Mouse (Mus musculus) E14TG2a.4 (cell line): ENCODE results near the gene Pde6h.

Experiments used
- H3K27me3 ChIP-seq: 2 replicates; pipeline ENCODE4 v1.6.1; 2014; ENCODE audit warnings: low read length, control low read depth; ENCODE audit not compliant: insufficient read depth
- H3K36me3 ChIP-seq: 2 replicates; pipeline ENCODE4 v1.6.1; 2014; ENCODE audit warnings: low read length, control low read depth; ENCODE audit not compliant: insufficient read depth
- H3K4me1 ChIP-seq: replicated peaks from 2 replicates; pipeline ENCODE4 v1.6.1; 2014; ENCODE audit warnings: low read depth, low read length, control low read depth
- H3K4me3 ChIP-seq: replicated peaks from 2 replicates; pipeline ENCODE4 v1.5.1; 2014; ENCODE audit warnings: mild to moderate bottlenecking, low read length
- H3K9me3 ChIP-seq: 2 replicates; pipeline ENCODE4 v1.6.1; 2014; ENCODE audit warnings: low read length, control low read depth
- CTCF ChIP-seq: conservative IDR thresholded peaks from 2 replicates; pipeline ENCODE4 v1.5.1; 2014; ENCODE audit warnings: low read length
- NANOG ChIP-seq: IDR thresholded peaks from 2 replicates; pipeline ENCODE4 v1.6.1; 2014; ENCODE audit warnings: borderline replicate concordance, low read length, mixed read lengths
- POU5F1 ChIP-seq: IDR thresholded peaks from 2 replicates; pipeline ENCODE4 v1.6.1; 2014; ENCODE audit warnings: low read length, borderline replicate concordance

Pde6h gene

DNA sequence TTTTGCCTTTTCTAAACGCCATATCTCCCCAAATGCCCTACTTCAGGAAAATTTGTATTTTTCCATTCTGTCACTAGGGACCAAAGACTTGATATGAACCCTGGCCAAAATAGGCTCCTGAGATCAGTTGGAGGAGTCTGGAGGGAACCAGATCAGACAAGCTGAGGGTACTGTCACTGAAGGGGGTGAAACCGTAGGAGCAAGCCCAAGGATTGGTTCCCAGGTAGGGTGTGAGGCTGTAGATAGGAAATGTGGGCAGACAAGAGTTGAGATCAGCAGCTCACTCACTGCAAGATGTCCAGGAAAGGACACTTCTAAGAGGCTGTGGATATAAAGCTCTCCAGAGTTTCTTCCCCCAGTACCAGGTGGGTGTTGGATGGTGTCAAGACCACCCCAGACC, 31.6 kb upstream of the Pde6h start:
- Histone ChIP-seq H3K36me3 (no peaks in the 10 kb centered on the region), H3K4me1 (peaks cover 4% of the 10 kb centered on the region), H3K9me3 (no peaks in the 10 kb centered on the region), H3K4me3 (no peak overlapping the region), H3K27me3 (no peaks in the 10 kb centered on the region)
- TF ChIP-seq POU5F1 (no peak), CTCF (no peak), NANOG (no peak)

DNA sequence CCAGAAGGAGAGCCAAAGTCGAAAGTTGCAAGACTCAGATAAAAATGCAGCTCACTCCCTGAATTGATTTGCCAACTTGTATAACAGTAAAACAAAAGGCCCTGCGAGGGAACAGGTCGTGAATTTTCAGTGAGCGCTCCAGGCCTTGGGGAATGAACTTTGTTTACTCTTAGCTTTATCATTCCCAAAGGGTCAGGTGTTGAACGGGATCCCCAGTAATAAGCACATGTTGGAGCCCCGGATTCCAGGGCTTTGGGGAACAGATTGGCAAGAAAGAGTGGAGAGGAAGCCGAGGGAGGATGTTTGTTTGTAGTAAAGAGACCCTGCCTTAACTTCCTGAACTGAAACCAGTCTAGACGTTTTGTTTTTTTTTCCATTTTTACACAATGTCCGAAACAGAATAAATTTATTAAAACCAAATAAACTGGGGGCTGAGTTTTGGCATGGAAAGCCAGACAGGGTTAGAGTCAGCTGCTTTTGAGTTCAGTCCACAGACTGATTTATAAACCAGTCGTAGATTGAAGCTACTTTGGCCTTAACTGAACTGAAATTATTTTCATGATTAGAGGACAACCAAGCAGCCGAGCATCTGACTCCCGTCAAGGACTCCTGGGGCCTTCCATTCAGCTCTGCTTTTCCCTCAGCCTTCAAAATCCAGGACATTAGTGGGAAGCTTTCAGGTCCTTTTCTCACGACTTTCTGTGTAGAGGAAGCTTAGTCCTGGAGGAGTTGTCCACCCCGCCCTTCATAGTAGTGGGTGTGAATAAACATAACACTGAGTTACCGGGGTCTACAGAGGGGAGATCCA, 28.9 kb upstream of the Pde6h start:
- Histone ChIP-seq H3K4me1 (peaks cover 4% of the 10 kb centered on the region), H3K27me3 (no peaks in the 10 kb centered on the region), H3K36me3 (no peaks in the 10 kb centered on the region), H3K4me3 (no peak overlapping the region), H3K9me3 (no peaks in the 10 kb centered on the region)
- TF ChIP-seq CTCF = no peak
- no peak for TF ChIP-seq NANOG
- TF ChIP-seq POU5F1 = no peak

DNA sequence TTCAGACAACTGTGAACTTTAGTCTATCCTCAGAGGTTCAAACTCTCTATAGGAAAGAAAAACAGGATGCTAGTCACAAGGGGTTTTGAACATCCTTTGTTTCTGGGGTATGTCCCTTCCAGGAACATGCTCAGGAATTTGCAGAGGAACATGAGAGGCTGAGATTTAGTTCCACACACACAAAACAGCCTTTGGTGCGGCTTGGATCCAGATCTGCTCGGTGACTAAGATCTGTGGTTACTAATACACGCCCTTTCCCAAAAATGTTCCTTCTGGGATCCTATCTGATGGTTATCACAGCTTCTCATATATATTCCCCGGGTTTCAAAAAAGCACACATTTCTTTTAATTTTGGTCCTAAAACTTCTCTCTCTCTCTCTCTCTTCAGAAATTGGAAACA, 25.8 kb upstream of the Pde6h start:
- Histone ChIP-seq H3K9me3 (no peaks in the 10 kb centered on the region), H3K4me3 (no peak overlapping the region), H3K4me1 (peaks cover 4% of the 10 kb centered on the region), H3K27me3 (no peaks in the 10 kb centered on the region), H3K36me3 (no peaks in the 10 kb centered on the region)
- TF ChIP-seq NANOG = no peak
- no peak for TF ChIP-seq POU5F1
- TF ChIP-seq CTCF = no peak

DNA sequence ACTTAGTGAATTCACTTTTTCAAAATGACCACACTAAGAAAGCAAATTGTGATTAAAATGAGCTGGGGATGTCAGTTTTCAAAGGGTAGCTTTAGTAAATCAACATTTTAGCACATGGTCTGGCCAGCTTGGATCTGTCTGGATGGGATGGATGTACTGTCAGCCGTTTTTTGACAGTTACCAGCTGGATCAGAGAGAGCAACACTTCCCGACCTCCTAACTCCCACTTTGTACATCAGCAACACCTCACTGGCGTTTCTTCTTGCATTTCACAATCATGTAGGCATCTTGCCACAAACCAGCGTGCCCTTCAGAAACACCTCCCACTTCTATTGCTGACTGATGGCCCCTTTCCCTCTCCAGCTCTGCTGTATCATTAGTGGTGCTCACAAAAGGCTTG, 25.4 kb upstream of the Pde6h start:
- Histone ChIP-seq H3K4me1 (peaks cover 4% of the 10 kb centered on the region), H3K36me3 (no peaks in the 10 kb centered on the region), H3K9me3 (no peaks in the 10 kb centered on the region), H3K4me3 (no peak overlapping the region), H3K27me3 (no peaks in the 10 kb centered on the region)
- TF ChIP-seq POU5F1 (no peak), CTCF (no peak), NANOG (no peak)

DNA sequence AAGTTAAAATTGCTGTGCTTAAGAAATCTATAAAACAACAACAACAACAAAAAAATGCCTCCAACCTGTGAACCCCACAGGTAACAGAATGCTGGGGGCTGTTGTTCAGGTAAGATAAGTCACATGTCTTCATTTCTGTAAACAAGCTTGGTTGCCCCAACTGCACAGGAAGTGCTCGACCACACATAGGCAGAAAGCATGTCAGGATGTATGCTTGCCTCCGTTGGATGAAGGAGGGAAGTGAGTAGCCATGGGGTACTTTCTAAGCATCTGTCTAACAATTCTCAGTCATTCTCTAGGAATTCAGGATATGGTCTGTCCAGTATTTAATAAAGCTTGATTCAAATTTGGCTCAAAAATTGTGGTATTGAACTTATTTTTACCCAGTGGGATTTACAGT, 24.7 kb upstream of the Pde6h start:
- no peak overlapping the region for H3K4me3 ChIP-seq
- H3K36me3 ChIP-seq = no peaks in the 10 kb centered on the region
- TF ChIP-seq POU5F1 = no peak
- no peak for TF ChIP-seq CTCF
- no peak for TF ChIP-seq NANOG
- no peaks in the 10 kb centered on the region for H3K27me3 ChIP-seq
- H3K4me1 ChIP-seq = peaks cover 4% of the 10 kb centered on the region
- no peaks in the 10 kb centered on the region for H3K9me3 ChIP-seq

DNA sequence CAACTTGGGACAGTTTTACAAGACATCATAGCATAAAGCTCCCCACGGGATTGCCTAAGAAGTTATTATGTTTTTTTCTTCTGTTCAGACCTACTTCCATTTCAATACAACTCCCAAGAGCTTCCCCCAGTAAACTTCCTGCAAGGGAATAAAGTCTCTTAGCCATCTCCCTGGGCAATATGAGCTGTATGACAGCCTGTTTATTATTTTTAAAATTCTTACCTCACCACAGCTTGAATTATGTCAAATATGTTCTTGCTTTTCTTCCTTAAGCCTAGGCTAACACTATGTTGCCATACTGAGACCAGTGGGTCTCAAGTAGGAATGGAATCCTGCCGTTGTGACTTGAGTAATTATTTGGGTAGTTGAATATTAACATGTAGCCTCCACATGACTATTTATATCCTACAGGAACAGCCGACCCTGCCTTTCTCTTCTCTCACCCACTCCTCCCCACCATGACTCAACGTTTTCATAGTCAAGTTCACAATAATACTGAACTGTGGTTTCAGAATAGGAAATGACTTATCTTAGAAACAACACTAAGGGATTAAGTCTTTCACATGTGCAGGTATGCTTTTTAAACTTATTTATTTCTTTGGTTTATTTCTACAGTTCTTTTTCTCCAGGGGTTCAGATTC, 23.1 kb upstream of the Pde6h start:
- Histone ChIP-seq H3K4me3 (no peak overlapping the region), H3K36me3 (no peaks in the 10 kb centered on the region), H3K9me3 (no peaks in the 10 kb centered on the region), H3K4me1 (no peaks in the 10 kb centered on the region), H3K27me3 (no peaks in the 10 kb centered on the region)
- TF ChIP-seq POU5F1 (no peak), NANOG (no peak), CTCF (no peak)

DNA sequence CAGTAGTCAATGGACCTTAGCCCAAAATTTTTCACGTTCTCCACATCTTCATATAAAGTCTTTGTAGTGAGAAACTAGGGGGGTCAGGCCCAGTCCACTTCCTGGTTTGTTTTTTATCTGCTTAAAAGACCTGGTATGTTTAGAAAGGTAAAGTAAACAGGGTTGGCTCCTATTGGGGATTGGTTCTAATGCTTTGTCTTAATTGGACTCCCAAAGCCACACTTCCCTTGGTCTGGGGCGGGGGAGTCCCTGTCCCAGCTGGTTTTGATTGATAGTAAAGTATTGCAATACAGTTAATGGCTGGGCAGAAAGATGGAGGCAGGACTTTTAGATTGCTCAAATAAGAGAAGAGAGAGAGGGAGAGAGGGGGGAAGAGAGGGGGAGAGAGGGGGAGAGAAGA, 22.6 kb upstream of the Pde6h start:
- TF ChIP-seq POU5F1 (no peak), NANOG (no peak), CTCF (no peak)
- H3K36me3 ChIP-seq = no peaks in the 10 kb centered on the region
- H3K9me3 ChIP-seq = no peaks in the 10 kb centered on the region
- H3K27me3 ChIP-seq = 0 out of 2 replicates have a peak, but pooled peaks cover under 1% of the 10 kb centered on the region
- peaks cover 3% of the 10 kb centered on the region for H3K4me1 ChIP-seq
- H3K4me3 ChIP-seq = no peak overlapping the region

DNA sequence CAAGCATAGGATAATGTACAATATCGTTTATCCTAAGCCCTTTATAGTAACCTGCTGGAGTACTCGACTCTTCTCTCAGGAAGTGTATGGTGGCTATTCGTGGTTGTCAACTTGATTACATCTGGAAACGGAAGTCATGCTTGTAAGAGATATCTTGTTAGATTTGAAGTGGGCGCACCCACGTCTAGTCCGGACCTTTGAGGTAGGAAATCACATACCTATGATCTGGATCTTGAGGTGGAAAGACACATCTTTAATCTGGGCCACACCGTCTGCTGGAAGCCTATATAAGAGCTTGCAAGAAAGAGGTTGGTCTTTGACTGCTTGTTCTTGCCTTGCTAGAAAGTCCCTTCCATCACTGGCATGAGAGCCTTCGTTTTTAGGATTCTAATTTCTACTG, 21.1 kb upstream of the Pde6h start:
- Histone ChIP-seq H3K36me3 (no peaks in the 10 kb centered on the region), H3K27me3 (peaks cover 6% of the 10 kb centered on the region; the same call in 1 of the 2 replicates), H3K4me1 (peaks cover 14% of the 10 kb centered on the region), H3K9me3 (no peaks in the 10 kb centered on the region), H3K4me3 (no peak overlapping the region)
- TF ChIP-seq CTCF = no peak
- no peak for TF ChIP-seq POU5F1
- no peak for TF ChIP-seq NANOG
